Mouse (Mus musculus) liver, embryonic 18 days (tissue): ENCODE measurements around the gene Ttll1. TPM values are rescaled to one million over a fixed set of nuclear protein-coding genes. Genes with fewer than 3 reads are reported as not detected.

Experiments
- polyA plus RNA-seq: library from polyadenylated mRNA; depleted of rRNA; stranded (reverse); fragments of >200 nt; gene quantifications from 2 replicates; pipeline ENCODE4 v1.2.3, GENCODE M21; 2012; rRNA removed

Gene Ttll1
- polyA plus RNA-seq, result 2.7 and 3.2 TPM in 2 replicates

DNA sequence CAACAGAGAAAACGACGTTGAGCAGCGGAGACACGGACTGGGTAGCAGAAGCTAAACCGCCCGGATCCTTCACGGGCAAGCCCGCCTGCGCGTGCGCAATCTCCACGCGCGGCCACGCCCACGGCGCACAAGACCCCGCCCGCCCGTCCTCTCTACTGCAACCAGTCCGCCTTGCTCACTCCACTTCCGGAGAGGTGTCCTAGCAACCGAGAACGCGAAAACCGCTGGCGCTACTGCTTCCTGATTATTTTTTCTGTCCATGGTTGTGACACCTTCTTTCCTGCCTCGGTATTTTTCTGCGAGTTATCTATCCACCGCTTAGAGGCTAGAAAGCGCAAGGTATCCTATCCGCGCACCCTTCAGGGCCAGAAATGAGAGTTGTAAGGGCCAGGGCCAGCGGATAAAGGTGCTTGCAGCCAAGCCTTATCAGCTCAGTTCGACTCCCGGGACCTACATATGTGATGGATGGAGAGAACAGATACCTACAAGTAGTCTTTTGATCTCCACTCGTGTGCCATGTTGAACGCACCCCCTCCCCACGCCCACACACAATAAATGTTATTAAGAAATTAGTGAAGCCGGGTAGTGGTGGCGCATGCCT lies at the start of gene Ttll1:
Ttll1 (minus strand) TSS at position 89 of the 601 bp plus-strand sequence.

DNA sequence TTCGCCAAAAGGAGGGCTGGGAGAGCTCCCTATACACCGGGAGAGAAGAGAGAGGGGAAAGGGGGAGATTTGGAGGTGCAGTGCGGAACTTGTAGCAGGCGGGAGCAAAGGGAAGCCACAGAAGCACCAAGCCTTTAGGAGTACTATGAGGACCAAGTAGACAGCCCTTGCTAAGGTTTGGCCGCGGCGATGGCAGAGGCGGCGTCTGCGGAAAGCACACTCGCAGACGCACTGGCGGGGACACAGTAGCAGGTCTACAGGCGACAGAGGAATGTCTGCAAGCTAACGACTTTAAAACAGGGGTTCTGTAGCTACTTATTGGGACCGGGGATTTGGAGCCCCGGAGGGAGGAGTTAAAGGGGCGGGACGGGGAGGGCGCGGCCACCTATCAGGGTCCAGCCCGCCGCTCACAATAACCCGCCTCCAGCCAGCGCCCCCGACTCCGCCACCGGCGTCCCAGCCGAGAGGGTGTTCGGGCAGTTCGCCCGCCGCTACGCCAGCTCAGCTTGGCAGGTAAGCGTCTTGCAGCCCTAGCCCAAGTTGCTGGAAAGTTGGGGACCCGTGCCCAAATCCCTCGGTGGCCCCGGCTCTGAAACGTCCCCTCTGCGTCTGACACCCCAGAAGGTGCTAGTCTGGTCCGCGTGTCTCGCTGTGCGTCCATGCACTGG lies 15.9 kb upstream of the Ttll1 start, which contains the start of gene Bik:
Bik (plus strand) TSS at position 439 of the 668 bp plus-strand sequence.

DNA sequence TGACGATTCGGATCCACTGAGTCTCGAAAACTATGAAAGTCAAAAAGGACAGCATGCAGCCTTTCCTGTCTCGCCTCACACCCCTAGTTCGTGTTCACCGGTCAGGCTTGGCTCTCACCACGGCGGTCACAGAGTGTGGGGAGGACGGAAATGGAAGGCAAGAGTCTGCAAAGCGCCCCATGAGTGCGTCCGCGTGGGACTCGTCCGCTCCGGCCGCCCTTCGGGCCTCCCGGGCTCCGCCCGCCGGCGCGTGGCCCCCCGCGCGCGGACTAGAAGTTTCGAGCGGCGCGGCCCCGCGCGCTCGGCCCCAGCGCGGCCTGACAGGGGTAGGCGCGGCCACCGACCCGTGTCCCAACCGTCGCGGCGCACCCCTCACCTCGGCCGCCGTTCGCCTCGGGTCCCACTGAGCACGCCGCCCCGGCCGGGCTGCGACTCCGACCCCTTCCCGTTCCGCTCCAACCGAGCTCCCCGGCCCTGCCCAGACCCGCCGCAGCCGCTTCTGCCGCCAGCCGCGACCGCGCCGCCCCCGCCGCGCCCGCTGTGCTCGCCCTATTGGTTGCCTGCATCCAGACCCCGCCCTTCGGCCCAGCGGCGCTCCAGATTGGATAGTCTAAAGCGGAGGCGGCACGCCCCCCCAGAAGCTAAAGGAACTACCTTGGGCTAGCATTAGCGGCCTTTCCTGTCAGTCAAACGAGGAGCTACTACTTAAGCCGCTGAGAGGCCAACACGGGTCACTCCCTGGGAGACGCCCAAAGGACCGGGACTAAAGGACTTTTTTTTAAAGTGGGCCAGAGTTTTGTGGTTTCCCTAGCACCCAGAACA lies 46.4 kb downstream of the Ttll1 start, which contains the start of gene Pacsin2:
Pacsin2 (minus strand) TSS at position 524 of the 822 bp plus-strand sequence.

Other genes with a start within 250 kb of the Ttll1 start
- 9.2 and 12.9 TPM in 2 replicates for gene Arfgap3, start 160.6 kb downstream of the Ttll1 start, polyA plus RNA-seq
- gene Pacsin2, start 46.3 kb downstream of the Ttll1 start, polyA plus RNA-seq, result 25.4 and 27.8 TPM in 2 replicates
- gene Bik, start 16.0 kb upstream of the Ttll1 start, polyA plus RNA-seq, result 4.2 and 4.5 TPM in 2 replicates
- 88.0 and 93.4 TPM in 2 replicates for gene Tspo, start 52.7 kb upstream of the Ttll1 start, polyA plus RNA-seq
- gene Mcat, start 52.9 kb upstream of the Ttll1 start, polyA plus RNA-seq, result 12.0 and 12.9 TPM in 2 replicates
- 11.5 and 12.5 TPM in 2 replicates for gene Ttll12, start 84.3 kb upstream of the Ttll1 start, polyA plus RNA-seq
- gene Scube1, start 214.1 kb upstream of the Ttll1 start, polyA plus RNA-seq, result 0.16 and 0.21 TPM in 2 replicates